Mouse (Mus musculus) spleen, adult 2 months (tissue): Measurements from ENCODE around the gene Zbtb20.

ENCODE experiments used
- CTCF ChIP-seq: fragments of 200-500 bp; IDR thresholded peaks from 2 replicates; pipeline ENCODE4 v1.5.1; 2011; ENCODE audit warnings: mild to moderate bottlenecking, inconsistent platforms; ENCODE audit not compliant: insufficient read depth, insufficient read length, insufficient replicate concordance; ENCODE audit errors: extremely low read depth
- POLR2A ChIP-seq: fragments of 200-500 bp; IDR thresholded peaks from 2 replicates; pipeline ENCODE4 v1.6.1; 2011; ENCODE audit warnings: low read depth, low read length, inconsistent platforms

- TF ChIP-seq CTCF, result no peak
- TF ChIP-seq POLR2A, result no peak
These were observed 814.6 kb downstream of the Zbtb20 start for GRCm38 (mm10) chr16:43690211-43690690.
